Mouse (Mus musculus) olfactory bulb, adult 2 months (tissue): ENCODE measurements around the gene Bcor.

Experiments used
- CTCF ChIP-seq: fragments of 200-500 bp; IDR thresholded peaks from 2 replicates; pipeline ENCODE4 v1.5.1; 2012; ENCODE audit warnings: low read depth, mild to moderate bottlenecking, low read length, moderate library complexity; ENCODE audit not compliant: insufficient read depth
- POLR2A ChIP-seq: fragments of 200-500 bp; IDR thresholded peaks from 2 replicates; pipeline ENCODE4 v1.6.1; 2012; ENCODE audit warnings: mild to moderate bottlenecking, low read depth, low read length, moderate library complexity; ENCODE audit not compliant: insufficient read depth

DNA sequence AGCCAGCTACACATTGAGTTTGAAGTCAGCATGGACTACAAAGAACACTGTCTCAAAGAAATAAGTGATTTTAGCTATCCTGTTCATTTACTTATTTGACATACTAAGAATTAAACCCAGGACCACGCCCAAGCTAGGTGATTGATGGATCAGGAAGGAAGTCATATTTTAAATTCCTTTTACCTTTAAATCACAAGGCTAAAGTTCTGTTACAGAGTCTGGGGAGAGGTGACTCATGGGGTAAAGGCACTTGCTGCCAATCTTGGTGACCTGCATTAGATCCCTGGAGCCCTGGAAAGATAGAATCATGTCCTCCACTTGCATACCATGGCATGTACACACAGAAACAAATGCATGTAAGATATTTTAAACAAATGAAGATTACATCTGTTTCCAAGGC is 149.5 kb downstream of the Bcor start:
- no peak for TF ChIP-seq CTCF
- no peak for TF ChIP-seq POLR2A
